Mouse (Mus musculus): ENCODE measurements around the gene Tjp1.

Gene Tjp1

GRCm38 (mm10) chr7:65527071-65528007, at the start of gene Tjp1:
Gene Tjp1 (minus strand): TSS chr7:65527781.
- DNase-seq (ENCODE audit: extremely low read depth, low read depth), result no peak

GRCm38 (mm10) chr7:65577118-65577517, 49.5 kb upstream of the Tjp1 start:
- DNase-seq (ENCODE audit: extremely low read depth, low read depth), result no peak

- DNase-seq (ENCODE audit: extremely low read depth, low read depth), result no peak
These were observed 45.1 kb upstream of the Tjp1 start for GRCm38 (mm10) chr7:65572731-65573130.

GRCm38 (mm10) chr7:65570691-65571090, 43.1 kb upstream of the Tjp1 start:
- no peak for DNase-seq (ENCODE audit: extremely low read depth, low read depth)

GRCm38 (mm10) chr7:65555996-65556395, 28.4 kb upstream of the Tjp1 start:
- no peak for DNase-seq (ENCODE audit: extremely low read depth, low read depth)

- no peak for DNase-seq (ENCODE audit: extremely low read depth, low read depth)
These were observed 18.2 kb upstream of the Tjp1 start for GRCm38 (mm10) chr7:65545741-65546140.

GRCm38 (mm10) chr7:65532689-65533088, 5.1 kb upstream of the Tjp1 start:
- DNase-seq (ENCODE audit: extremely low read depth, low read depth), result no peak

- no peak for DNase-seq (ENCODE audit: extremely low read depth, low read depth)
These were observed 4.5 kb downstream of the Tjp1 start for GRCm38 (mm10) chr7:65523116-65523515.

GRCm38 (mm10) chr7:65522490-65522889, 5.1 kb downstream of the Tjp1 start:
- no peak for DNase-seq (ENCODE audit: extremely low read depth, low read depth)

- no peak for DNase-seq (ENCODE audit: extremely low read depth, low read depth)
These were observed 7.0 kb downstream of the Tjp1 start for GRCm38 (mm10) chr7:65520622-65521021.

GRCm38 (mm10) chr7:65519788-65520563, 7.6 kb downstream of the Tjp1 start:
- DNase-seq (ENCODE audit: extremely low read depth, low read depth), result peak; percentile 5

GRCm38 (mm10) chr7:65516903-65517302, 10.7 kb downstream of the Tjp1 start:
- no peak for DNase-seq (ENCODE audit: extremely low read depth, low read depth)

- DNase-seq (ENCODE audit: extremely low read depth, low read depth), result no peak
These were observed 14.0 kb downstream of the Tjp1 start for GRCm38 (mm10) chr7:65513451-65514179.

GRCm38 (mm10) chr7:65509357-65509756, 18.2 kb downstream of the Tjp1 start:
- DNase-seq (ENCODE audit: extremely low read depth, low read depth), result no peak

- no peak for DNase-seq (ENCODE audit: extremely low read depth, low read depth)
These were observed 20.2 kb downstream of the Tjp1 start for GRCm38 (mm10) chr7:65507341-65507740.

GRCm38 (mm10) chr7:65502486-65503322, 24.9 kb downstream of the Tjp1 start:
- DNase-seq (ENCODE audit: extremely low read depth, low read depth), result no peak

GRCm38 (mm10) chr7:65500746-65501145, 26.8 kb downstream of the Tjp1 start:
- no peak for DNase-seq (ENCODE audit: extremely low read depth, low read depth)

GRCm38 (mm10) chr7:65497733-65498583, 29.6 kb downstream of the Tjp1 start:
- DNase-seq (ENCODE audit: extremely low read depth, low read depth), result no peak

GRCm38 (mm10) chr7:65490526-65490925, 37.1 kb downstream of the Tjp1 start:
- no peak for DNase-seq (ENCODE audit: extremely low read depth, low read depth)

GRCm38 (mm10) chr7:65489742-65490141, 37.8 kb downstream of the Tjp1 start:
- no peak for DNase-seq (ENCODE audit: extremely low read depth, low read depth)
